Mouse (Mus musculus) left cerebral cortex, postnatal 10 days (tissue): ENCODE measurements at regions not wholly inside any gene's neighbourhood (a gene's known extent, or its start where the extent isn't known, plus 50 kb on each side); places are given as distances from the start of the nearest gene placed in this dataset.

Source experiments
- DNase-seq, 2 experiments: peaks; one replicate each; pipeline ENCODE4 v3.0.0; 2021 to 2022; ENCODE audit warnings: low spot score in 2 of 2, mixed read lengths in 1 of 2; ENCODE audit errors: extremely low spot score in 1 of 2
- intact Hi-C: fragments of 180-260 bp; cut with DNase I; formaldehyde crosslinking; loops from one replicate; pipeline ENCODE4 v1.15.1; 2025

DNA sequence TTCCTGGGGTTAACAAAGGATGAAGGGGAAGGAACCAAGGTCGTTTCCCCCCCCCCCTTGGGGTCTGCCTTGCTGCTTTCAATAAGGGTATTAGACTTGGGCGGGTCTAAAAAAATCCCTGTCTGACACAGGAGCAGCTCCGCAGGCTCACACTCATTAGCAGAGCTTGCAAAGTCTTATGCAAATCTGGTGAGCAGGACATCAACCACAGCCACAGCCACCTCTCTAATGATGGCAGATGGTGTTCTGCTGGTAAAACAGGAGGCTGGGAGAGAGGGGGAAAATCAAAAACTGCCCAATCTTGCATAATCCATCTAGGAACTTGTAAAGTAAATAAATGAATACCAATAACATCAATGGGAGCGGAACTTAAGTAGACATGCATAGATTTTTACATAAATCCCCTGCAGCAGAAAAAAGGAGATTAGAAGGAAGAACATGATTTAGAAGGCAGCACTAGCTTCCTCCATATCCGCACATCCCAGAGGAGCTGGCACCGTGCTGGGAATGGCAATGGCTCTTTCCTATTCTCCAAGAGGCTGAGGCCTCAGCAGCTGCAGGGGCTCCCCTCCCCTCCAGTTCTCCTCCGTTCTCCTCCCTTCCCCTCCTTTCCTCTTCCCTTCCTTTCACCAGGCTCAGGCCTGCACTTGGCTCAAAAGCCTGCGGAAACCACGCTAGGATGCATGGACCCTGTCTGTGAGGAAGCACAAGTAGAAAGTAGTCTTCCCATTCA is 65.6 kb upstream of the Pirt start:
- peak in 1 of 2 experiments; percentile 22 for DNase-seq
- intact Hi-C loops, result no loop called here
